Mouse (Mus musculus): Measurements from ENCODE around the gene Ndufv2.

DNA sequence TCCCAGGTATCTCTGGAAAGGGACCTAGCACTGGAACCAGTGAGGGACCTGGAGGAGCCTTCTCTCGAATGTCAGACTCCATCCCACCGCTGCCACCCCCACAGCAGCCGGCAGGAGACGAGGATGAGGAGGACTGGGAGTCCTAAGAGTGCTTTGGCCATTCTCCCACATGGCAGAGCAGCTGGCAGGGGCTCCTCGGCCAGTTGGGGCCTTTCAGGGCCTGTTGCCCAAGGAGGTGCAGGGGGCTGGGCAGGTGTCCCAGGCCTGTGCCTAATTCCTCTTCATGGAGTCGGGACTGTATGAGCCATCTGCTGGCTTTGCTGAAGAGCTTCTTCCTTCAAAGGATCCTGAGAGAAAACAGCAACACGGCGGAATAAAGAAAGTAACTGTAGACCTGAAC is 17.6 kb upstream of the Ndufv2 start:
- TF ChIP-seq TAL1 (IDR thresholded peaks at IDR 0.05; ENCODE audit: low read length) (no peak), GATA1 (IDR thresholded peaks at IDR 0.05; ENCODE audit: low read length) (no peak)

Data from erythroblast, embryonic 14.5 days (primary cell).